Mouse (Mus musculus) MEL (cell line): ENCODE data around the gene Gm10322. TPM values are rescaled to one million over a fixed set of nuclear protein-coding genes. Genes with fewer than 3 reads are reported as not detected.

Source experiments
- DNase-seq: peaks from one replicate; pipeline ENCODE4 v3.0.0; 2011; ENCODE audit warnings: low read depth, low spot score
- H3K27ac ChIP-seq: 2 replicates; pipeline ENCODE4 v1.5.1; 2012; ENCODE audit warnings: low read depth, mild to moderate bottlenecking, control low read depth, low read length, moderate library complexity; ENCODE audit not compliant: control insufficient read depth
- H3K27me3 ChIP-seq, 2 experiments: fragments of 150-350 bp in 1 of 2; sonication (generic) in 1 of 2; 2 replicates each; pipeline ENCODE4 v1.6.1; 2012; ENCODE audit warnings: low read length in 2 of 2, mild to moderate bottlenecking in 2 of 2, improper control_type of control experiment in 1 of 2, moderate library complexity in 1 of 2; ENCODE audit not compliant: insufficient read depth in 2 of 2, control insufficient read depth in 1 of 2
- H3K36me3 ChIP-seq, 2 experiments: 2 replicates each; pipeline ENCODE4 v1.6.1; 2012 to 2014; ENCODE audit warnings: low read length in 2 of 2, improper control_type of control experiment in 1 of 2, inconsistent platforms in 1 of 2, mild to moderate bottlenecking in 1 of 2; ENCODE audit not compliant: insufficient read depth in 2 of 2, control insufficient read depth in 1 of 2
- H3K4me1 ChIP-seq, 2 experiments: fragments of 150-350 bp in 1 of 2; sonication (generic) in 1 of 2; 2 replicates each; pipeline ENCODE4 v1.6.1; 2012; ENCODE audit warnings: low read length in 2 of 2, improper control_type of control experiment in 1 of 2, mild to moderate bottlenecking in 1 of 2; ENCODE audit not compliant: insufficient read depth in 2 of 2, control insufficient read depth in 1 of 2
- H3K4me3 ChIP-seq, 2 experiments: fragments of 150-350 bp in 1 of 2; sonication (generic) in 1 of 2; 2 replicates each; pipeline ENCODE4 v1.5.1; 2012; ENCODE audit warnings: low read depth in 2 of 2, low read length in 2 of 2, mild to moderate bottlenecking in 2 of 2, moderate library complexity in 2 of 2, control low read depth in 1 of 2, improper control_type of control experiment in 1 of 2; ENCODE audit not compliant: control insufficient read depth in 1 of 2, insufficient read depth in 1 of 2
- H3K79me2 ChIP-seq: 2 replicates; pipeline ENCODE4 v1.6.1; 2012; ENCODE audit warnings: mild to moderate bottlenecking, low read length, moderate library complexity; ENCODE audit not compliant: control insufficient read depth, poor library complexity, insufficient read depth
- H3K9ac ChIP-seq: 2 replicates; pipeline ENCODE4 v1.6.1; 2012; ENCODE audit warnings: low read depth, mild to moderate bottlenecking, control low read depth, low read length, moderate library complexity; ENCODE audit not compliant: control insufficient read depth, poor library complexity, severe bottlenecking
- H3K9me3 ChIP-seq: fragments of 150-350 bp; sonication (generic); replicated peaks from 2 replicates; pipeline ENCODE4 v1.6.1; 2012; ENCODE audit warnings: mild to moderate bottlenecking, low read length, improper control_type of control experiment, moderate library complexity; ENCODE audit not compliant: insufficient read depth
- BHLHE40 ChIP-seq: IDR thresholded peaks from 2 replicates; pipeline ENCODE4 v1.6.1; 2012; ENCODE audit warnings: low read depth, mild to moderate bottlenecking, inconsistent platforms, low read length, improper control_type of control experiment, borderline replicate concordance
- ELF1 ChIP-seq: IDR thresholded peaks from 2 replicates; pipeline ENCODE4 v1.6.1; 2014; ENCODE audit warnings: low read depth, mild to moderate bottlenecking, inconsistent platforms, low read length, improper control_type of control experiment, moderate library complexity
- EP300 ChIP-seq, 2 experiments: IDR thresholded peaks; 2 replicates each; pipeline ENCODE4 v1.6.1; 2011; ENCODE audit warnings: improper control_type of control experiment in 2 of 2, low read length in 2 of 2, low read depth in 1 of 2, mild to moderate bottlenecking in 1 of 2
- GABPA ChIP-seq: IDR thresholded peaks from 2 replicates; pipeline ENCODE4 v1.6.1; 2012; ENCODE audit warnings: low read depth, mild to moderate bottlenecking, inconsistent platforms, low read length, improper control_type of control experiment, moderate library complexity
- GATA1 ChIP-seq: IDR thresholded peaks from 2 replicates; pipeline ENCODE4 v1.6.1; 2011; ENCODE audit warnings: low read depth, low read length, improper control_type of control experiment
- JUND ChIP-seq: IDR thresholded peaks from 2 replicates; pipeline ENCODE4 v1.6.1; 2011; ENCODE audit warnings: low read depth, mild to moderate bottlenecking, improper control_type of control experiment, low read length
- KAT2A ChIP-seq: conservative IDR thresholded peaks from 2 replicates; pipeline ENCODE4 v1.6.1; 2012; ENCODE audit warnings: low read depth, low read length, improper control_type of control experiment, inconsistent platforms
- MAFK ChIP-seq: IDR thresholded peaks from 2 replicates; pipeline ENCODE4 v1.6.1; 2011; ENCODE audit warnings: low read depth, mild to moderate bottlenecking, low read length, improper control_type of control experiment, borderline replicate concordance
- MAX ChIP-seq: IDR thresholded peaks from 2 replicates; pipeline ENCODE4 v1.6.1; 2011; ENCODE audit warnings: low read length, improper control_type of control experiment
- MXI1 ChIP-seq: IDR thresholded peaks from 2 replicates; pipeline ENCODE4 v1.6.1; 2011; ENCODE audit warnings: mild to moderate bottlenecking, low read depth, low read length, improper control_type of control experiment
- NELFE ChIP-seq: IDR thresholded peaks from 2 replicates; pipeline ENCODE4 v1.6.1; 2011; ENCODE audit warnings: low read depth, low read length, improper control_type of control experiment
- NRF1 ChIP-seq: IDR thresholded peaks from 2 replicates; pipeline ENCODE4 v1.6.1; 2014; ENCODE audit warnings: low read depth, mild to moderate bottlenecking, inconsistent platforms, low read length, improper control_type of control experiment, moderate library complexity; ENCODE audit not compliant: poor library complexity, insufficient read depth, severe bottlenecking
- POLR2A ChIP-seq, 2 experiments: IDR thresholded peaks; 2 replicates each; pipeline ENCODE4 v1.6.1; 2011 to 2012; ENCODE audit warnings: low read length in 2 of 2, mild to moderate bottlenecking in 2 of 2, control low read depth in 1 of 2, improper control_type of control experiment in 1 of 2, low read depth in 1 of 2, moderate library complexity in 1 of 2; ENCODE audit not compliant: control insufficient read depth in 1 of 2, insufficient read depth in 1 of 2, poor library complexity in 1 of 2
- POLR2AphosphoS5 ChIP-seq: IDR thresholded peaks from 2 replicates; pipeline ENCODE4 v1.6.1; 2012; ENCODE audit warnings: low read depth, borderline replicate concordance, mild to moderate bottlenecking, inconsistent platforms, low read length, moderate library complexity, mixed read lengths
- RAD21 ChIP-seq: IDR thresholded peaks from 2 replicates; pipeline ENCODE4 v1.6.1; 2011; ENCODE audit warnings: mild to moderate bottlenecking, low read depth, low read length, improper control_type of control experiment
- RCOR1 ChIP-seq: IDR thresholded peaks from 2 replicates; pipeline ENCODE4 v1.6.1; 2012; ENCODE audit warnings: low read depth, mild to moderate bottlenecking, inconsistent platforms, low read length, improper control_type of control experiment
- SIN3A ChIP-seq: IDR thresholded peaks from 2 replicates; pipeline ENCODE4 v1.6.1; 2012; ENCODE audit warnings: low read length, improper control_type of control experiment, inconsistent platforms
- SMC3 ChIP-seq: IDR thresholded peaks from 2 replicates; pipeline ENCODE4 v1.6.1; 2011; ENCODE audit warnings: low read depth, low read length, improper control_type of control experiment
- TAL1 ChIP-seq: IDR thresholded peaks from 2 replicates; pipeline ENCODE4 v1.6.1; 2012; ENCODE audit warnings: mild to moderate bottlenecking, inconsistent platforms, low read length, moderate library complexity, mixed read lengths
- TBP ChIP-seq: IDR thresholded peaks from 2 replicates; pipeline ENCODE4 v1.8.0; 2011; ENCODE audit warnings: low read depth, low read length, improper control_type of control experiment
- TCF12 ChIP-seq: IDR thresholded peaks from 2 replicates; pipeline ENCODE4 v1.6.1; 2014; ENCODE audit warnings: low read depth, mild to moderate bottlenecking, inconsistent platforms, low read length, improper control_type of control experiment, moderate library complexity
- UBTF ChIP-seq: IDR thresholded peaks from 2 replicates; pipeline ENCODE4 v1.6.1; 2012; ENCODE audit warnings: low read depth, mild to moderate bottlenecking, inconsistent platforms, low read length, improper control_type of control experiment, moderate library complexity, borderline replicate concordance; ENCODE audit not compliant: insufficient read depth
- USF1 ChIP-seq: IDR thresholded peaks from 2 replicates; pipeline ENCODE4 v1.6.1; 2014; ENCODE audit warnings: low read depth, mild to moderate bottlenecking, inconsistent platforms, low read length, improper control_type of control experiment, moderate library complexity
- USF2 ChIP-seq, 2 experiments: IDR thresholded peaks; 2 replicates each; pipeline ENCODE4 v1.6.1; 2011 to 2012; ENCODE audit warnings: improper control_type of control experiment in 2 of 2, low read length in 2 of 2, borderline replicate concordance in 1 of 2, inconsistent platforms in 1 of 2, low read depth in 1 of 2, mild to moderate bottlenecking in 1 of 2; ENCODE audit not compliant: insufficient read depth in 1 of 2
- ZKSCAN1 ChIP-seq: IDR thresholded peaks from 2 replicates; pipeline ENCODE4 v1.6.1; 2012; ENCODE audit warnings: low read depth, mild to moderate bottlenecking, inconsistent platforms, low read length, improper control_type of control experiment, moderate library complexity
- ZMIZ1 ChIP-seq: IDR thresholded peaks from 2 replicates; pipeline ENCODE4 v1.6.1; 2012; ENCODE audit warnings: low read depth, mild to moderate bottlenecking, inconsistent platforms, low read length, improper control_type of control experiment, moderate library complexity
- polyA plus RNA-seq, 2 experiments: library from polyadenylated mRNA; stranded (reverse) in 1 of 2; unstranded in 1 of 2; fragments of >175 nt in 1 of 2; fragments of >200 nt in 1 of 2; gene quantifications; 2 replicates each; pipeline versions ENCODE4 v1.2.1 to v1.2.4; 2012; ENCODE audit warnings: low replicate concordance in 2 of 2, low read depth in 1 of 2; ENCODE audit not compliant: insufficient read length in 2 of 2, insufficient read depth in 1 of 2, missing spikeins in 1 of 2
- total RNA-seq: library from RNA; depleted of rRNA; stranded (reverse); fragments of 300-350 nt; gene quantifications from 2 replicates; pipeline ENCODE4 v1.2.3, GENCODE M21; 2012

Gene Gm10322
- total and polyA plus RNA-seq, 3 experiments = 0.58 TPM; not detected in 2

- TF ChIP-seq NRF1 (peak; percentile 61), USF1 (no peak), KAT2A (no peak), NELFE (peak; percentile 18), ZKSCAN1 (no peak), POLR2AphosphoS5 (no peak), GABPA (no peak), BHLHE40 (no peak), TBP (peak; percentile 16; the same call in 1 of the 2 replicates), RAD21 (no peak; the same call in 1 of the 2 replicates), ELF1 (no peak), GATA1 (no peak), MAFK (no peak), TCF12 (peak; percentile 27; the same call in 1 of the 2 replicates), ZMIZ1 (peak; percentile 56; the same call in 1 of the 2 replicates)
Observed at GRCm38 (mm10) chr10:59636751-59637533, 21.1 kb downstream of the Gm10322 start (continued).

- Histone ChIP-seq H3K27ac (no peak overlapping the region; the same call in 1 of the 2 replicates), H3K9me3 (no peaks in the 10 kb centered on the region), H3K4me1 (peaks cover 8% of the 10 kb centered on the region in 2 experiments; a peak in 3 of 4 replicates), H3K4me3 (peak overlapping the region; percentile 76 to 94), H3K36me3 (peaks cover 0 to 11% of the 10 kb centered on the region in 2 experiments; a peak in 2 of 4 replicates), H3K27me3 (no peaks in the 10 kb centered on the region), H3K79me2 (no peaks in the 10 kb centered on the region), H3K9ac (peak overlapping the region; percentile 64)
- TF ChIP-seq ZKSCAN1 (no peak), BHLHE40 (no peak), MXI1 (no peak), USF2 (IDR thresholded peaks at IDR 0.05; ENCODE audit: borderline replicate concordance in 1 of 2, insufficient read depth in 1 of 2, low read depth in 1 of 2, low read length in 2 of 2) (no peak), SIN3A (no peak), UBTF (no peak), TAL1 (no peak), NRF1 (no peak), POLR2A (IDR thresholded peaks at IDR 0.05; ENCODE audit: control insufficient read depth in 1 of 2, insufficient read depth in 1 of 2, low read depth in 1 of 2, low read length in 2 of 2, poor library complexity in 1 of 2) (no peak), MAFK (no peak), RCOR1 (no peak), ELF1 (no peak), MAX (no peak; the same call in 1 of the 2 replicates), GABPA (no peak), EP300 (IDR thresholded peaks at IDR 0.05; ENCODE audit: low read depth in 1 of 2, low read length in 2 of 2) (no peak), JUND (no peak), POLR2AphosphoS5 (no peak), KAT2A (no peak), NELFE (no peak), SMC3 (no peak)
- no peak for DNase-seq
Observed at GRCm38 (mm10) chr10:59637596-59638124, 21.8 kb downstream of the Gm10322 start.
